Mouse (Mus musculus): ENCODE data around the gene Psd4. TPM values are rescaled to one million over a fixed set of nuclear protein-coding genes. Genes with fewer than 3 reads are reported as not detected.
A peak's percentile ranks its signal among the peaks of the same experiment; 100 is the strongest.

Gene Psd4
- polyA plus RNA-seq, 1 experiment from 2014 or later = 0.39 TPM

DNA sequence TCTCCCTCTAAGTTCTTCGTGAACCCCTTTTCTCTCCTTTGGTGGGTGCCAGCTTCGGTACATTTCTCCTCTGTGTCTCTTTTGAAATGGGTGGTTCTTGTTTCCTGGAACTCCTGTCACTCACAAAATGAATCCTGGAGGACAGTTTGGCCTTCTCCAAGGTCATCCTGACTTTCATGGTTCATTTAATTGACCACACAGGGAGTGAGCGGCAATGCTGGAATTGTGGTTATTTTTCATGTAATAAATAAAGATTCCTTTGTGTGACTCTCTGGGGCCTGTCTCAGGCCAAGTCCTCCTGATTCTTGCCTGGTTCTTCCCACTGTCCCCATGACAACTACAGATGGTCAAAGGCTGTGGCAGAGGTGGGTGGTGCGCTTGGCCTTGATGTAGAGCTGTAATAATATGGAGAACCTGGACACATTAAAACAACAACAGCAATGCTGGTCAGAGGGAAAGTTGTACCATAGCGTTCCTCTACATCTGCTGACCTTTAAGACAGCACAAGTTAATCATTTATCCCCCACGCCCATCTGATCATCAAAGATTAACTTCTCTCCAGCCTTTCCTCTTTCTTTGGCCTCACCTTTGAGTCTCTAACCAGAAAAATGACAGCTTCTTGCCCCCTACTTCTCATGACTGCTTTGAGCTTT is 54.0 kb downstream of the Psd4 start:
- WGBS = 91% methylated on average over 6 of the region's 6 CpGs
- no peak overlapping the region for H3K4me3 ChIP-seq (ENCODE audit: low read depth, low read length)
- no peaks in the 10 kb centered on the region for H3K27me3 ChIP-seq (replicated peaks; ENCODE audit: control insufficient read depth, insufficient read depth, low read length)
- H3K9ac ChIP-seq (ENCODE audit: low read length) = no peak overlapping the region
- no peak for ATAC-seq
- no peak for DNase-seq (ENCODE audit: low spot score)
- H3K27ac ChIP-seq (ENCODE audit: low read depth, low read length) = no peak overlapping the region
- H3K9me3 ChIP-seq (replicated peaks; ENCODE audit: control insufficient read depth, low read length) = no peaks in the 10 kb centered on the region
- no peak overlapping the region for H3K4me2 ChIP-seq (ENCODE audit: low read length)
- H3K4me1 ChIP-seq (ENCODE audit: control insufficient read depth, insufficient read depth, low read length) = no peaks in the 10 kb centered on the region
- no peaks in the 10 kb centered on the region for H3K36me3 ChIP-seq (ENCODE audit: control insufficient read depth, insufficient read depth, low read length)

DNA sequence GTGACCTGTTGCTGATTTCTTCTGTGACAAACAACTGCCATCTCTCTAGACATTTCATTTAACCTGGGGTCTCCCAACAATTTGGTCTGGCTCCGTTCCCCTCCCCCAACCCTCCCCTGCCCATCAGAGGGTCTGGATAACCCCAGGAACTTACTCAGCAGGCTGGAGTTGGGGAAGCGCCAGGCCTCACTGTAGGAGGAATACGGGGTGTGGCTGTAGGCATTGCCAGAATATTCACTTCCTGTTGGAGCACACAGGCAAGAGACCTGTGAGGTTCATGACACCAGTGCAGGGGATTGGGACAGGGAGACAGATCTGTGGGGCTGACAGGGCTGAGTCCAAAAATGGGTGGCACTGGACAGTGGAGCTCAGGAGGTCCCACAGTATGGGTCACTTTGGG is 55.4 kb downstream of the Psd4 start:
- Histone ChIP-seq H3K36me3 (ENCODE audit: control insufficient read depth, insufficient read depth, low read length) (no peaks in the 10 kb centered on the region), H3K4me1 (ENCODE audit: control insufficient read depth, insufficient read depth, low read length) (no peaks in the 10 kb centered on the region), H3K4me2 (ENCODE audit: low read length) (no peak overlapping the region), H3K9ac (ENCODE audit: low read length) (no peak overlapping the region), H3K27ac (ENCODE audit: low read depth, low read length) (no peak overlapping the region), H3K27me3 (replicated peaks; ENCODE audit: control insufficient read depth, insufficient read depth, low read length) (no peaks in the 10 kb centered on the region), H3K9me3 (replicated peaks; ENCODE audit: control insufficient read depth, low read length) (no peaks in the 10 kb centered on the region), H3K4me3 (ENCODE audit: low read depth, low read length) (no peak overlapping the region)
- no peak for ATAC-seq
- WGBS = 92% methylated on average over 3 of the region's 3 CpGs
- no peak for DNase-seq (ENCODE audit: low spot score)

DNA sequence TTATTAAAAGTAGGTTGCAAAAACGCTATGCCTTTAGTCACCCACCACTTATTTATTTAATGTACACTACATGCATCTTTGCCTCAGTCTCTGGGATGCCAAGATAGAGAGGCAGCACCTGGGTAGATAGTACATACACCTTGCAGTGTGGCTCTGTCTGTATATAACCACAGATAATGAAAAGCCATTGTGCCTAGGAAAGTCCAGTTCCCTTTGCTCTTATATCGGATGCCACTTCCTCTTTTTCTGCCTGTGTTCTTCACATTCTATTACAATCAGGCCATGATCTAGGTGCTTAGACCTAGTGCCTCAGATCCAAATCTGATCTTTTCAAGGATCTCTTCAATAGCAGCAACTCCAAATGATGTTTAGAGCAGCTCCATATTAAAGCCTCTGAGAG is 58.2 kb downstream of the Psd4 start:
- Histone ChIP-seq H3K9me3 (replicated peaks; ENCODE audit: control insufficient read depth, low read length) (no peaks in the 10 kb centered on the region), H3K4me1 (ENCODE audit: control insufficient read depth, insufficient read depth, low read length) (0 out of 2 replicates have a peak, but pooled peaks cover 3% of the 10 kb centered on the region), H3K4me3 (ENCODE audit: low read depth, low read length) (no peak overlapping the region), H3K9ac (ENCODE audit: low read length) (no peak overlapping the region), H3K4me2 (ENCODE audit: low read length) (no peak overlapping the region), H3K27me3 (replicated peaks; ENCODE audit: control insufficient read depth, insufficient read depth, low read length) (no peaks in the 10 kb centered on the region), H3K36me3 (ENCODE audit: control insufficient read depth, insufficient read depth, low read length) (no peaks in the 10 kb centered on the region), H3K27ac (ENCODE audit: low read depth, low read length) (no peak overlapping the region)
- no peak for DNase-seq (ENCODE audit: low spot score)
- ATAC-seq = no peak
- WGBS = 91% methylated on average over 2 of the region's 2 CpGs

DNA sequence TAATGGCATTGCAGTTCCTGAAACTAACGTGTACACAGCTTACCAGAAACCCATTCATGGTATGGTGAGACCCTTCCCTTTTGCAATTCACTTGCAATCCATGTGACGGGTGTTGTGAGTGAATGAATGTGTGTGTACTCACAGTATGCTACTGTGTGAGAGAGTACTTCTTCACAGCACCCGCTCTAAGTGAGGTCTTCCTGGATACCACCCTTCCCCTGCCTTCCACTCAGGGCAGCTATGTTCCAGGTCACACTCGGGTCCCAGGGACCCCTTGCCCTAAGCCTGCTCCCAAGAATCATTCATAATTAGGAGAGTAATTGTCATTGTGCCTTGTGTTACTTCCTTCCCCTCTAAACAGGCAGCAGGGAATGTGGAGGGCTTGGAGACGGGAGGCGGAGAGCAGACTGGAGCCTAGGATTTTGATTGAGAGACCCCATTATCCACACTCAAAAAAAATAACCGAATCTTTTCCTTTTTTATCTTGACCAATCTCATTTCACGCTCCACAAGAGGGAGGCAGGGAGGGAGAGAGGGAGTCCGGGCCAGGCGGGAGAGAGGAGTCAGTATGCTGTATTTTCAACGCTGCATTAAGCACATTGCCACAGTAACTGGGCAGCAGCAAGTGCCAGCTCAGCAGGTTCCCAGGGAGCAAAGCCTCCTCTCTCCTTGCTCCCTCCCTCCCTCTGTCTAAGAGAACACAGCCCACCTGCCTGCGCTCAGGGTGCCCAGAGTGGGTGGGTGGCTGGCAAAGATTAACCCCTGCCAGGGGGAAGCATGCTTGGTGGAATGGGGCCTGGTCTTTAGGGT is 60.7 kb downstream of the Psd4 start:
- H3K4me1 ChIP-seq (ENCODE audit: control insufficient read depth, insufficient read depth, low read length) = 0 out of 2 replicates have a peak, but pooled peaks cover 3% of the 10 kb centered on the region
- ATAC-seq = peak; percentile 80
- 17% methylated on average over 12 of the region's 12 CpGs for WGBS

DNA sequence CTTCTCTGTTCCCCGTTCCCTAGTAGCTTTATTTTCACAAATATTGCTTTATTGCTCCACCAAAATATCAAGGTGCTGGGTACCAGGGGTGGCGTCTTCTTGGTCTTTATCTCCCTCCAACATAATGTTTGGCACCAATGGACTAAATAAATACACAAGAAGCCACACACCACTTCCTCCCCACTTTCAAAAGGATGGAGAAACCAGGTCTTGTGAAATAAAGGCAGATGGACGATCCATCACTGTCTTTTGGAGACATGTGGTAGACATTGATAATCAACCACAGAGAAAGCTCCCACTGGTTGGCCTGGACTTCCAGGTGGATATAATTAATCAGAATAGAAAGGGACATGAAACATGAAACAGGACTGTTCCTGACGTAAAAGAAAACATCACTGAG is 62.4 kb downstream of the Psd4 start:
- Histone ChIP-seq H3K9me3 (replicated peaks; ENCODE audit: control insufficient read depth, low read length) (no peaks in the 10 kb centered on the region), H3K4me1 (ENCODE audit: control insufficient read depth, insufficient read depth, low read length) (0 out of 2 replicates have a peak, but pooled peaks cover 3% of the 10 kb centered on the region), H3K4me3 (ENCODE audit: low read depth, low read length) (no peak overlapping the region), H3K9ac (ENCODE audit: low read length) (no peak overlapping the region), H3K27me3 (replicated peaks; ENCODE audit: control insufficient read depth, insufficient read depth, low read length) (no peaks in the 10 kb centered on the region), H3K36me3 (ENCODE audit: control insufficient read depth, insufficient read depth, low read length) (no peaks in the 10 kb centered on the region), H3K27ac (ENCODE audit: low read depth, low read length) (no peak overlapping the region), H3K4me2 (ENCODE audit: low read length) (no peak overlapping the region)
- 90% methylated on average over 4 of the region's 4 CpGs for WGBS
- ATAC-seq (no peak), DNase-seq (ENCODE audit: low spot score) (no peak)

More for the DNA sequence above, 60.7 kb downstream of the Psd4 start:
- Histone ChIP-seq H3K9ac (ENCODE audit: low read length) (no peak overlapping the region), H3K27me3 (replicated peaks; ENCODE audit: control insufficient read depth, insufficient read depth, low read length) (no peaks in the 10 kb centered on the region), H3K27ac (ENCODE audit: low read depth, low read length) (no peak overlapping the region), H3K9me3 (replicated peaks; ENCODE audit: control insufficient read depth, low read length) (no peaks in the 10 kb centered on the region), H3K4me3 (ENCODE audit: low read depth, low read length) (no peak overlapping the region), H3K36me3 (ENCODE audit: control insufficient read depth, insufficient read depth, low read length) (no peaks in the 10 kb centered on the region), H3K4me2 (ENCODE audit: low read length) (no peak overlapping the region)
- DNase-seq (ENCODE audit: low spot score) = peak; percentile 54

DNA sequence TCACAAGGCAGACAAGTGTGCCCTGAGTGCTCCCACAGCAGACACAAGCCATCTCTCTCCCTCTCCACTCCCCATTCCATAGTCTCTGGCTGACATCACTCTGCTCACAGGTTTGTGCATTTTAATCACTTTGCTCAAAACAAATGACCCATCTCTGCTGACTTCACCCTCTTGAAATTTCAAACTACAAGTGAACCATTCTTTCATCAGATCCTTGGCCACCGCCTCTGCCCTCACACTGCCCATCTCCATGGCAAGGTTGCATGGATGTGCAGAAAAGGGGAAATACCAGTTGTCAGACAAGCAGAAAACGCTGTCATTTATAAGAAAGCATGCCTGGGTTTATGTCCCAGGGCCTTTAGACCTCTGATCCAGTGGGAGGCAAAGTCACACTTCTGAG is 67.3 kb downstream of the Psd4 start:
- ATAC-seq = no peak
- H3K27me3 ChIP-seq (replicated peaks; ENCODE audit: control insufficient read depth, insufficient read depth, low read length) = no peaks in the 10 kb centered on the region; the same call in 1 of the 2 replicates

DNA sequence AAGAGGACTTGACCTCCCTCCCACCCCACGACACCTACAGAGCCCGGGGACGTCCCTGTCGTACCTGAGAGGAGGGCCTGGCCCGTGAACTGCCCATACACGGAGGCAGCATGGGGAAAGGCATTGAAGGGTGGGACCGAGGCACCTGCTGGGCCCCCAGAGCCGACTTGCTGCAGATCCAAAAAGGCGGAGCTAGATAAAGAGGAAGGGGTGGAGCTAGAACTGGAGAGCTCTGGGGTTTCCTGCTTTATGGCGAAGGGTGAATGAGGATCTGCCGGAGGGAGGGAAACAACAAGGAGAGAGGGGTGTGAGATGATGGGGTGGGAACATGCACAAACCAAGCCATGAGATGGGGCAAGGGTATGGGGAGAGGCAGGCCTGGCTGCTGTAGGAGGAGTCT is 68.3 kb downstream of the Psd4 start:
- no peak overlapping the region for H3K4me2 ChIP-seq (ENCODE audit: low read length)
- 81% methylated on average over 11 of the region's 11 CpGs for WGBS
- no peak overlapping the region for H3K9ac ChIP-seq (ENCODE audit: low read length)
- H3K27ac ChIP-seq (ENCODE audit: low read depth, low read length) = no peak overlapping the region
- H3K9me3 ChIP-seq (replicated peaks; ENCODE audit: control insufficient read depth, low read length) = no peaks in the 10 kb centered on the region
- DNase-seq (ENCODE audit: low spot score) (no peak), ATAC-seq (no peak)
- H3K27me3 ChIP-seq (replicated peaks; ENCODE audit: control insufficient read depth, insufficient read depth, low read length) = no peaks in the 10 kb centered on the region; the same call in 1 of the 2 replicates
- no peaks in the 10 kb centered on the region for H3K4me1 ChIP-seq (ENCODE audit: control insufficient read depth, insufficient read depth, low read length)
- no peak overlapping the region for H3K4me3 ChIP-seq (ENCODE audit: low read depth, low read length)
- H3K36me3 ChIP-seq (ENCODE audit: control insufficient read depth, insufficient read depth, low read length) = no peaks in the 10 kb centered on the region

More for the DNA sequence above, 67.3 kb downstream of the Psd4 start:
- Histone ChIP-seq H3K9me3 (replicated peaks; ENCODE audit: control insufficient read depth, low read length) (no peaks in the 10 kb centered on the region), H3K36me3 (ENCODE audit: control insufficient read depth, insufficient read depth, low read length) (no peaks in the 10 kb centered on the region), H3K4me2 (ENCODE audit: low read length) (no peak overlapping the region), H3K4me3 (ENCODE audit: low read depth, low read length) (no peak overlapping the region), H3K27ac (ENCODE audit: low read depth, low read length) (no peak overlapping the region), H3K4me1 (ENCODE audit: control insufficient read depth, insufficient read depth, low read length) (no peaks in the 10 kb centered on the region), H3K9ac (ENCODE audit: low read length) (no peak overlapping the region)
- 90% methylated on average over 2 of the region's 2 CpGs for WGBS
- no peak for DNase-seq (ENCODE audit: low spot score)

DNA sequence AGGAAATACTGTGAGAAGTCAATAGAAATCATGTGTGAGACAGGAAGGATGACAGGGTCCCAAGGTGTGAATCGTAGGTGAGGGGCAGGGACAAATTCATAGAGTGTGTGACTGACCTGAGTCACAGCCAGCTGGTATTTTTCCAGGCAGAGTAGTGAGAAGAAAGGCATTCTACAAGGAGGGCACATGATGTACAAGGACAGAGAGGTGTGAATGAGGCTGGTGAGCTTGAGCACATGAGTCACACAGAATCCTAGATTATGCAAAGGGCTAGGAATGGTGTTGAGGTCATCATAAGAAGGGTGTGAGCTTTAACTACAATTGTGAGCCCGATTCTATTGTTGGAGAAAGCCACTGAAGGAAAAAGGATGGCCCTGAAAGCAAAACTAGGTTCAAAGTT is 72.7 kb downstream of the Psd4 start:
- DNase-seq (ENCODE audit: low spot score) = no peak
- Histone ChIP-seq H3K27me3 (replicated peaks; ENCODE audit: control insufficient read depth, insufficient read depth, low read length) (peaks cover 4% of the 10 kb centered on the region; the same call in 1 of the 2 replicates), H3K4me1 (ENCODE audit: control insufficient read depth, insufficient read depth, low read length) (no peaks in the 10 kb centered on the region), H3K27ac (ENCODE audit: low read depth, low read length) (no peak overlapping the region), H3K4me2 (ENCODE audit: low read length) (no peak overlapping the region), H3K9me3 (replicated peaks; ENCODE audit: control insufficient read depth, low read length) (no peaks in the 10 kb centered on the region), H3K4me3 (ENCODE audit: low read depth, low read length) (no peak overlapping the region), H3K36me3 (ENCODE audit: control insufficient read depth, insufficient read depth, low read length) (no peaks in the 10 kb centered on the region), H3K9ac (ENCODE audit: low read length) (no peak overlapping the region)
- WGBS = 75% methylated on average over 2 of the region's 2 CpGs
- no peak for ATAC-seq

DNA sequence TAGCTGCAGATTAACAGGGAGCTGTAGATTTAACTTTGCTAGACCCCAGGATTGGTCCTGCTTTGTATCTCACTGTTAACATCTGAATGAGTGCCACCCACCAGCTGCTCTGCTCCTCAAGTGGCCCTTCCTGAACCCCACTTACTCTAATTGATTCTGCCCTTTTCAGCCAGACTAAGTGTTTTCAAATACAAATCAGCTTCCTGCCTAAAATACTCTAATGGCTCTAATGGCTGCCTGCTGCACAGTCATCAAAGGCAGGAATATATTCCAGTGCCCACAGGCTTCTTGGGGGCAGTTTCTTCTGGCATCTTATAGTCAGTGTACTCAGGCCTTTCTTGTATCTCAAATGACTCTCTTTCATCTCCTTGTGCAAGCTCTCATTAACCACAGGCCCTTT is 74.5 kb downstream of the Psd4 start:
- Histone ChIP-seq H3K27ac (ENCODE audit: low read depth, low read length) (no peak overlapping the region), H3K36me3 (ENCODE audit: control insufficient read depth, insufficient read depth, low read length) (no peaks in the 10 kb centered on the region), H3K4me3 (ENCODE audit: low read depth, low read length) (no peak overlapping the region), H3K9me3 (replicated peaks; ENCODE audit: control insufficient read depth, low read length) (no peaks in the 10 kb centered on the region), H3K27me3 (replicated peaks; ENCODE audit: control insufficient read depth, insufficient read depth, low read length) (peaks cover 4% of the 10 kb centered on the region; the same call in 1 of the 2 replicates), H3K4me2 (ENCODE audit: low read length) (no peak overlapping the region), H3K9ac (ENCODE audit: low read length) (no peak overlapping the region), H3K4me1 (ENCODE audit: control insufficient read depth, insufficient read depth, low read length) (no peaks in the 10 kb centered on the region)
- DNase-seq (ENCODE audit: low spot score) (peak; percentile 50), ATAC-seq (peak; percentile 69)

Data from forebrain, embryonic 14.5 days (tissue).